ENCODE assay signal across 13 mouse cellular contexts in the genomic region with DNA sequence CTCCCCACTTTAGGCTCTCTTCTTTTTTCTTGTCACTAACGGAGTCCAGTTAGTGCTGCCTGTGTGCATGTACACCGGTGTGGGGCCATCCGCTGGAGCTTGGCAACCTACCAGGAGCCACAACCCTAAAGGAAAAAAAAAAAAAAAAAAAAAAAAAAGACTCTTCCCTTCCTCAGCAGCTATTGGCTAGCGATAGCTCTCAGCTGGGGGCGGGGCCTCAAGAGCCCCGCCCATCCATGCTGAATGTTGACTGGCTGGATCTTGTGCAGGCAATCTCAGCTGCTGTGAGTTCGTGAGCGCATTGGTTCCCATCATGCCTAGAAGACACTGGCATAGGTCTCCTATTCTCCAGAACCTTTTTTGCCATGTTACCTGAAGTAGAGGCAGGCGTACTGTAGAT. TPM values are rescaled to one million over a fixed set of nuclear protein-coding genes. Genes with fewer than 3 reads are reported as not detected.
DNase-seq lines count a peak whose midpoint lies in the region; ATAC-seq and TF ChIP-seq lines count a peak whose summit lies in the region.
"Had no signal": no experiment of that assay in that cellular context is flagged by ENCODE, and none has a peak within 500 bp of the region (broad histone marks: within the 10 kb centered on the region; RNA-seq: fewer than 3 reads in every experiment).

No protein-coding gene starts in this region.

- dilution Hi-C loops in CH12.LX (cut with MboI; ENCODE audit: extremely low pct_ligation_motif_present, extremely low pct_unique_long_range_greater_than_20kb, low sequenced_read_pairs): no loop called here

- H3K9me3 ChIP-seq in heart, embryonic 15.5 days (replicated peaks): no peaks in the 10 kb centered on the region
- H3K9me3 ChIP-seq in CH12.LX (replicated peaks; ENCODE audit: low read length): no peaks in the 10 kb centered on the region
- H3K9me3 ChIP-seq in intestine, embryonic 15.5 days: no peaks in the 10 kb centered on the region
- H3K9me3 ChIP-seq: hindbrain, embryonic 15.5 days; liver, embryonic 15.5 days had no signal

- TF ChIP-seq CTCF in CH12.LX (conservative IDR thresholded peaks at IDR 0.05 in 1 of 2, IDR thresholded peaks at IDR 0.05 in 1 of 2; ENCODE audit: low read depth in 2 of 2, low read length in 2 of 2): no peak

- WGBS in heart, embryonic 15.5 days: 23% methylated on average over 9 of the region's 9 CpGs
- WGBS in intestine, embryonic 15.5 days: 15% methylated on average over 9 of the region's 9 CpGs

- DNase-seq in heart, adult 8-10 months (ENCODE audit: low spot score): no peak
- DNase-seq in 416B (ENCODE audit: low read depth) (peak; percentile 93), CH12.LX (ENCODE audit: extremely low read depth) (no peak)
- no peak for DNase-seq in c-Kit-positive CD71-positive TER-119-positive erythroid progenitor cells, embryonic 14.5 days (ENCODE audit: low spot score)
- DNase-seq in layer of hippocampus, postnatal 14 days (ENCODE audit: low spot score in 2 of 2): no peak
- DNase-seq in cerebellum, adult 9-10 months: no peak
- DNase-seq: right cerebral cortex, postnatal 4 days; thymus, postnatal 25 days had no signal

- H3K79me2 ChIP-seq in CH12.LX (replicated peaks; ENCODE audit: control insufficient read depth, extremely low read depth, insufficient read depth, poor library complexity, severe bottlenecking): no peaks in the 10 kb centered on the region

- ATAC-seq in heart, embryonic 15.5 days (replicated peaks; ENCODE audit: insufficient number of reproducible peaks, insufficient read depth, low FRiP score, low read depth): no peak
- ATAC-seq in intestine, embryonic 15.5 days: peak; percentile 27; the same call in 1 of the 2 replicates

- no peak for TF ChIP-seq EP300 in CH12.LX (IDR thresholded peaks at IDR 0.05; ENCODE audit: low read length)

- H3K4me1 ChIP-seq in heart, embryonic 15.5 days (replicated peaks): 0 out of 2 replicates have a peak, but pooled peaks cover 2% of the 10 kb centered on the region
- peaks cover 0 to 15% of the 10 kb centered on the region in 2 experiments; a peak in 2 of 4 replicates for H3K4me1 ChIP-seq in CH12.LX (ENCODE audit: control insufficient read depth in 1 of 2, insufficient read depth in 2 of 2)
- no peaks in the 10 kb centered on the region for H3K4me1 ChIP-seq in intestine, embryonic 15.5 days (replicated peaks)

- H3K27me3 ChIP-seq in heart, embryonic 15.5 days: peaks cover 15% of the 10 kb centered on the region; the same call in 1 of the 2 replicates
- H3K27me3 ChIP-seq in CH12.LX (replicated peaks): peaks cover 23% of the 10 kb centered on the region
- no peaks in the 10 kb centered on the region for H3K27me3 ChIP-seq in intestine, embryonic 15.5 days (replicated peaks)
- H3K27me3 ChIP-seq: hindbrain, embryonic 15.5 days; liver, embryonic 15.5 days had no signal

- no peak overlapping the region for H3K9ac ChIP-seq in heart, embryonic 15.5 days
- no peak overlapping the region for H3K9ac ChIP-seq in CH12.LX (ENCODE audit: insufficient read depth, low read depth)
- H3K9ac ChIP-seq in intestine, embryonic 15.5 days: no peak overlapping the region
- H3K9ac ChIP-seq: hindbrain, embryonic 15.5 days; liver, embryonic 15.5 days had no signal

- H3K36me3 ChIP-seq in heart, embryonic 15.5 days: no peaks in the 10 kb centered on the region
- no peaks in the 10 kb centered on the region for H3K36me3 ChIP-seq in CH12.LX (replicated peaks in 1 of 2; ENCODE audit: control insufficient read depth in 1 of 2, insufficient read depth in 1 of 2, low read length in 1 of 2)
- H3K36me3 ChIP-seq in intestine, embryonic 15.5 days: no peaks in the 10 kb centered on the region
- H3K36me3 ChIP-seq: hindbrain, embryonic 15.5 days; liver, embryonic 15.5 days had no signal

- in situ Hi-C loops in CH12.LX (cut with MboI; ENCODE audit: low pct_ligation_motif_present, low pct_unique_long_range_greater_than_20kb, low sequenced_read_pairs): no loop called here

- TF ChIP-seq RAD21 in CH12.LX (IDR thresholded peaks at IDR 0.05; ENCODE audit: low read depth, low read length): no peak

- no peak for TF ChIP-seq POLR2A in CH12.LX (IDR thresholded peaks at IDR 0.05; ENCODE audit: low read depth, low read length)

- no peak overlapping the region for H3K4me3 ChIP-seq in heart, embryonic 15.5 days
- H3K4me3 ChIP-seq in CH12.LX (replicated peaks in 1 of 3; ENCODE audit: low read depth in 2 of 3, low read length in 2 of 3, poor library complexity in 1 of 3): no peak overlapping the region
- no peak overlapping the region for H3K4me3 ChIP-seq in intestine, embryonic 15.5 days (replicated peaks)
- H3K4me3 ChIP-seq: hindbrain, embryonic 15.5 days; liver, embryonic 15.5 days; myocyte had no signal

- no peak overlapping the region for H3K27ac ChIP-seq in heart, embryonic 15.5 days
- H3K27ac ChIP-seq in CH12.LX (ENCODE audit: insufficient read depth, low read depth): no peak overlapping the region
- H3K27ac ChIP-seq in intestine, embryonic 15.5 days: no peak overlapping the region
- H3K27ac ChIP-seq: hindbrain, embryonic 15.5 days; liver, embryonic 15.5 days had no signal

- H3K4me2 ChIP-seq in heart, embryonic 15.5 days: 0 out of 2 replicates have a peak overlapping the region, but pooled peaks have one; percentile 13
- H3K4me2 ChIP-seq in CH12.LX (ENCODE audit: insufficient read depth, low read depth, poor library complexity, severe bottlenecking): no peak overlapping the region
- H3K4me2 ChIP-seq in intestine, embryonic 15.5 days (replicated peaks): peak overlapping the region; percentile 19; the same call in 1 of the 2 replicates
- H3K4me2 ChIP-seq: hindbrain, embryonic 15.5 days; liver, embryonic 15.5 days had no signal

TF ChIP-seq in CH12.LX, 34 proteins besides CTCF, POLR2A, EP300 and RAD21:
- TF ChIP-seq ZNF384 (IDR thresholded peaks at IDR 0.05; ENCODE audit: low read depth, low read length) (peak; percentile 52), ZC3H11A (IDR thresholded peaks at IDR 0.05; ENCODE audit: low read depth, low read length) (no peak)

RNA-seq across cellular contexts. Expression of a gene that starts 44.5 kb away (rescaled TPM):
- not detected in 2 replicates for polyA plus RNA-seq in heart, embryonic 15.5 days (2015; fragmentation: Nextera tagmentation; extraction: Ambion mirVana)
- total RNA-seq in heart, adult 8-10 months (2022): under 1 TPM in 1 of 4 experiments, not detected in 3; 0.25 TPM
- not detected in 2 replicates for total RNA-seq in CH12.LX (2012; rRNA removed)
- total RNA-seq in CH12.LX (2014; rRNA removed): not detected in 2 replicates
- polyA plus RNA-seq in CH12.LX (2012; ENCODE audit: insufficient read length, low read depth): not detected in 2 replicates
- polyA plus RNA-seq in intestine, embryonic 15.5 days (2015; fragmentation: Nextera tagmentation; extraction: Ambion mirVana): 0.01 and 0.05 TPM in 2 replicates
- total RNA-seq in layer of hippocampus, postnatal 14 days (2021): 10 to 100 TPM; 17.5 to 21.6 TPM
- polyA plus RNA-seq: liver, embryonic 15.5 days; myocyte had no signal

RNA-seq across cellular contexts. Expression of a gene that starts 51.7 kb away (rescaled TPM):
- 15.4 and 18.9 TPM in 2 replicates for polyA plus RNA-seq in heart, embryonic 15.5 days (2015; fragmentation: Nextera tagmentation; extraction: Ambion mirVana)
- total RNA-seq in heart, adult 8-10 months (2022): 100 to 1,000 TPM in 2 of 4 experiments, 10 to 100 TPM in 2; 92.1 to 104 (median 96.8) TPM
- total RNA-seq in CH12.LX (2012; rRNA removed): 2.3 and 2.5 TPM in 2 replicates
- 0.43 and 0.56 TPM in 2 replicates for total RNA-seq in CH12.LX (2014; rRNA removed)
- polyA plus RNA-seq in CH12.LX (2012; ENCODE audit: insufficient read length, low read depth): 1.4 and 1.8 TPM in 2 replicates
- polyA plus RNA-seq in intestine, embryonic 15.5 days (2015; fragmentation: Nextera tagmentation; extraction: Ambion mirVana): 12.1 and 14.6 TPM in 2 replicates
- 100 to 1,000 TPM; 115 to 126 TPM for total RNA-seq in layer of hippocampus, postnatal 14 days (2021)

Comparison
In these comparisons a context has a peak if more than half of its experiments do, and no peak if none do; other contexts are left out.
1. RNA of a gene that starts 44.5 kb away (total RNA-seq): 17.5 to 21.6 TPM in layer of hippocampus, postnatal 14 days; 0.25 TPM in heart, adult 8-10 months and not detected in CH12.LX; every median in the first group is over 10 times any median in the second.
2. RNA of a gene that starts 51.7 kb away (total RNA-seq): 115 to 126 TPM in layer of hippocampus, postnatal 14 days and 92.1 to 104 TPM in heart, adult 8-10 months; 0.43 to 2.5 TPM in CH12.LX; every median in the first group is over 10 times any median in the second.